Mouse (Mus musculus) neutrophil, adult 59 days (primary cell): ENCODE results near the gene Hsf2. TPM values are rescaled to one million over a fixed set of nuclear protein-coding genes. Genes with fewer than 3 reads are reported as not detected.

Experiments
- total RNA-seq, 2 experiments: library from RNA; stranded (reverse); gene quantifications; 1 replicate in 1 of 2; 2 replicates in 1 of 2; pipeline ENCODE4 v1.2.4; 2023

Hsf2 gene
- 10 to 100 TPM in 1 of 2 experiments, 1 to 10 TPM in 1; 7.1 to 11.9 TPM for total RNA-seq

DNA sequence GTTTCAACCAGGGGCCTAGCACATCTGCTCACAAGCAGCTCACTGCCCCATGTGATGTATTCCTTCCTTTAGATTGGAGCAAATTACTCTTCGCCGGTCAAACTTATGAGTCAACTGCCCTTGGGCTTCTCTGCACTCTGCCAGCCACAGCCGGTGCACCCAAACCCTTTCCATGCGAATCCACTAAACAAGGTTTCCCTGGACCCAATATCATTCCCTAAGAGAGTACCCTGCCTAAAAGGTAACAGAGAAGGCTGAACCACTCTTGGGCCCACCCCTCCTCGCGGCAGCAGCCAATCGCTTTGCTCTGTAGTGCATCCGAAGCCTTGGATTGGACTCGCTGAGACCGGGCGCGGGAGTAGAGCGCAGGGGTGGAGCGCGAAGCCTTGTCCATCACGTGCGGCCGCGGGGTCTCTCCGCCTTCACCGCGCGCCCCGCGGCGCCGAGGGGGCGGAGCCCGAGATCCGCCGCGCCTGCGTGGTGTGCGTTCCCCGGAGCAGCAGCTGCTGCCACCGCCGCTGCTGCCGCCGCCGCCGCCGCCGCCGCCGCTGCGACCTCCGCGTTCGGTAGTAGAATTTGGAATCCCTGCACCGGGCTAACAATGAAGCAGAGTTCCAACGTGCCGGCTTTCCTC, at the start of gene Hsf2:
Gene Hsf2 (plus strand): TSS at position 478 of the 634 bp plus-strand sequence.

DNA sequence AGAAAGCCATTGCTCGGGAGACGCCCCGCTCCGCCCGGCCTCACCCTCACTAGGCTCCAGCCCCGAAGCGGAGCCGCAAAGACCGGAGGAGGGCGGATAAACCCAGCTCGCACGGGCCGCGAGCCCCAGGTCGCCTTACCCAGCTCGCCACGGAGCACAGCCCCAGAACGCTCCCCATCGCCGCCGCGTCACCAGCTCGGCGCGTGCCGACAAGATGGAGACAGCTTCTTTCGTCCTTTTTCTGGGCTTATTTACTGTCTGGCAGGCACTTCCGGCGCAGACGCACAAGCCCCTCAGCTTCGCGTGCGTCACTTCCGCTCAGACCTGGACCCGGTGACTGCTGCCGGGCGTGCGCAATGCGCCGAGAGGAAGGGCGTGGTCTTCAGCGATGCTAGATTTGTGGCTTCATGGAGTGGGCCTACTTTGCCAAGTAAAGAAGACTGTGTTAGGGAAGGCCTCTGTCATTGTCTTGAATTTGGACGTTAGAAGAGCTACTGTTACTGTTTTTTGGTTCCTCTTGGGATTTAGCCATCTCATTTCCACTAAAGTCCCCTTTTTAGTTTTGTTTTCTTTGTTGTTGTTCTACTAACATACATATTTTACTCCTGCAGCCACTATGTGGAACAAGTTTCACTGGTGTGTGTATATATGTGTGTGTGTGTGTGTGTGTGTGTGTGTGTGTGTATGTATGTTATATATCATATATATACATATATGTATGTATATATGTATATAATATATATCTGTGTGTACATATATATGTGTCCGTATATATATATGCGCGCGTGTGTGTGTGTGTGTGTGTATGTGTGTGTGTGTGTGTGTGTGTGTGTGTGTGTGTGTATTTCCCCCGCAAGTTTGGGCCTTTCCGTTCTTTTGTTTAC, 46.3 kb downstream of the Hsf2 start, which contains the start of gene Serinc1:
Gene Serinc1 (minus strand): TSS at position 313 of the 884 bp plus-strand sequence.

Other genes starting within 250 kb of the Hsf2 start
- gene Serinc1, start 46.1 kb downstream of the Hsf2 start, total RNA-seq, result 10 to 100 TPM; 74.7 to 99.0 TPM
- gene Pkib, start 145.6 kb downstream of the Hsf2 start, total RNA-seq, result 1 to 10 TPM; 6.7 to 9.3 TPM